Mouse (Mus musculus): ENCODE results near the gene Adpgk.

- TF ChIP-seq POLR2A (IDR thresholded peaks at IDR 0.05; ENCODE audit: borderline replicate concordance, control insufficient read depth, low read depth, low read length), result no peak
- no peak for TF ChIP-seq CTCF (IDR thresholded peaks at IDR 0.05; ENCODE audit: control insufficient read depth, insufficient read depth, low read length)
Measured at GRCm38 (mm10) chr9:59288058-59288457, 3.3 kb upstream of the Adpgk start.
